Mouse (Mus musculus) E14TG2a.4 (cell line): ENCODE results near the gene Bmpr1b.

Source experiments
- H3K27me3 ChIP-seq: 2 replicates; pipeline ENCODE4 v1.6.1; 2014; ENCODE audit warnings: low read length, control low read depth; ENCODE audit not compliant: insufficient read depth
- H3K36me3 ChIP-seq: 2 replicates; pipeline ENCODE4 v1.6.1; 2014; ENCODE audit warnings: low read length, control low read depth; ENCODE audit not compliant: insufficient read depth
- H3K4me1 ChIP-seq: replicated peaks from 2 replicates; pipeline ENCODE4 v1.6.1; 2014; ENCODE audit warnings: low read depth, low read length, control low read depth
- H3K4me3 ChIP-seq: replicated peaks from 2 replicates; pipeline ENCODE4 v1.5.1; 2014; ENCODE audit warnings: mild to moderate bottlenecking, low read length
- H3K9me3 ChIP-seq: 2 replicates; pipeline ENCODE4 v1.6.1; 2014; ENCODE audit warnings: low read length, control low read depth
- CTCF ChIP-seq: conservative IDR thresholded peaks from 2 replicates; pipeline ENCODE4 v1.5.1; 2014; ENCODE audit warnings: low read length
- NANOG ChIP-seq: IDR thresholded peaks from 2 replicates; pipeline ENCODE4 v1.6.1; 2014; ENCODE audit warnings: borderline replicate concordance, low read length, mixed read lengths
- POU5F1 ChIP-seq: IDR thresholded peaks from 2 replicates; pipeline ENCODE4 v1.6.1; 2014; ENCODE audit warnings: low read length, borderline replicate concordance

Gene Bmpr1b

GRCm38 (mm10) chr3:142186551-142186950 lies 17.3 kb upstream of the Bmpr1b start:
- Histone ChIP-seq H3K4me1 (no peaks in the 10 kb centered on the region), H3K36me3 (no peaks in the 10 kb centered on the region), H3K27me3 (no peaks in the 10 kb centered on the region), H3K9me3 (peaks cover 3% of the 10 kb centered on the region), H3K4me3 (no peak overlapping the region)
- TF ChIP-seq NANOG: no peak
- no peak for TF ChIP-seq POU5F1
- no peak for TF ChIP-seq CTCF

GRCm38 (mm10) chr3:142173996-142174395 lies 4.8 kb upstream of the Bmpr1b start:
- peaks cover 35% of the 10 kb centered on the region for H3K27me3 ChIP-seq
- no peaks in the 10 kb centered on the region for H3K36me3 ChIP-seq
- no peaks in the 10 kb centered on the region for H3K9me3 ChIP-seq
- no peak for TF ChIP-seq NANOG
- no peak overlapping the region for H3K4me3 ChIP-seq
- peaks cover 4% of the 10 kb centered on the region; the same call in 1 of the 2 replicates for H3K4me1 ChIP-seq

GRCm38 (mm10) chr3:142168251-142168862 lies 868 bp downstream of the Bmpr1b start:
- Histone ChIP-seq H3K4me3 (peak overlapping the region; percentile 80), H3K9me3 (no peaks in the 10 kb centered on the region), H3K36me3 (no peaks in the 10 kb centered on the region), H3K27me3 (peaks cover 84% of the 10 kb centered on the region), H3K4me1 (peaks cover 19% of the 10 kb centered on the region)
- TF ChIP-seq CTCF (no peak), NANOG (no peak), POU5F1 (no peak)

GRCm38 (mm10) chr3:142164981-142165380 lies 4.2 kb downstream of the Bmpr1b start:
- TF ChIP-seq POU5F1 (no peak), NANOG (no peak), CTCF (no peak)
- H3K9me3 ChIP-seq: no peaks in the 10 kb centered on the region
- peaks cover 19% of the 10 kb centered on the region for H3K4me1 ChIP-seq
- no peaks in the 10 kb centered on the region for H3K36me3 ChIP-seq
- peaks cover 63% of the 10 kb centered on the region for H3K27me3 ChIP-seq
- H3K4me3 ChIP-seq: no peak overlapping the region

GRCm38 (mm10) chr3:142163896-142164295 lies 5.3 kb downstream of the Bmpr1b start:
- Histone ChIP-seq H3K9me3 (no peaks in the 10 kb centered on the region), H3K36me3 (no peaks in the 10 kb centered on the region)

GRCm38 (mm10) chr3:142161405-142161804 lies 7.8 kb downstream of the Bmpr1b start:
- Histone ChIP-seq H3K4me1 (peaks cover 10% of the 10 kb centered on the region), H3K9me3 (no peaks in the 10 kb centered on the region), H3K27me3 (peaks cover 30% of the 10 kb centered on the region), H3K4me3 (no peak overlapping the region), H3K36me3 (no peaks in the 10 kb centered on the region)
- TF ChIP-seq NANOG: no peak
- no peak for TF ChIP-seq POU5F1
- TF ChIP-seq CTCF: no peak

More at GRCm38 (mm10) chr3:142163896-142164295, 5.3 kb downstream of the Bmpr1b start:
- Histone ChIP-seq H3K27me3 (peaks cover 52% of the 10 kb centered on the region), H3K4me3 (no peak overlapping the region), H3K4me1 (peaks cover 15% of the 10 kb centered on the region)
- TF ChIP-seq POU5F1 (no peak), NANOG (no peak)

GRCm38 (mm10) chr3:142151980-142152379 lies 17.2 kb downstream of the Bmpr1b start:
- H3K4me1 ChIP-seq: no peaks in the 10 kb centered on the region
- no peak for TF ChIP-seq CTCF
- no peak for TF ChIP-seq POU5F1
- no peak for TF ChIP-seq NANOG
- no peaks in the 10 kb centered on the region for H3K36me3 ChIP-seq
- H3K27me3 ChIP-seq: no peaks in the 10 kb centered on the region
- no peaks in the 10 kb centered on the region for H3K9me3 ChIP-seq
- H3K4me3 ChIP-seq: no peak overlapping the region

- Histone ChIP-seq H3K27me3 (no peaks in the 10 kb centered on the region), H3K4me1 (no peaks in the 10 kb centered on the region), H3K4me3 (no peak overlapping the region), H3K36me3 (no peaks in the 10 kb centered on the region), H3K9me3 (no peaks in the 10 kb centered on the region)
- TF ChIP-seq CTCF: no peak
- TF ChIP-seq NANOG: no peak
- TF ChIP-seq POU5F1: no peak
Observed at GRCm38 (mm10) chr3:142138796-142139195, 30.4 kb downstream of the Bmpr1b start.

GRCm38 (mm10) chr3:142126379-142126778 lies 42.8 kb downstream of the Bmpr1b start:
- TF ChIP-seq POU5F1 (no peak), NANOG (no peak), CTCF (no peak)
- no peaks in the 10 kb centered on the region for H3K27me3 ChIP-seq
- H3K4me1 ChIP-seq: no peaks in the 10 kb centered on the region
- no peak overlapping the region for H3K4me3 ChIP-seq
- no peaks in the 10 kb centered on the region for H3K36me3 ChIP-seq
- no peaks in the 10 kb centered on the region for H3K9me3 ChIP-seq

GRCm38 (mm10) chr3:142125556-142125955 lies 43.7 kb downstream of the Bmpr1b start:
- Histone ChIP-seq H3K4me3 (no peak overlapping the region), H3K4me1 (no peaks in the 10 kb centered on the region), H3K9me3 (no peaks in the 10 kb centered on the region), H3K27me3 (no peaks in the 10 kb centered on the region), H3K36me3 (no peaks in the 10 kb centered on the region)
- TF ChIP-seq POU5F1 (no peak), NANOG (no peak), CTCF (no peak)
